Comparison of ENCODE assay signal across 13 mouse cellular contexts in the genomic region with DNA sequence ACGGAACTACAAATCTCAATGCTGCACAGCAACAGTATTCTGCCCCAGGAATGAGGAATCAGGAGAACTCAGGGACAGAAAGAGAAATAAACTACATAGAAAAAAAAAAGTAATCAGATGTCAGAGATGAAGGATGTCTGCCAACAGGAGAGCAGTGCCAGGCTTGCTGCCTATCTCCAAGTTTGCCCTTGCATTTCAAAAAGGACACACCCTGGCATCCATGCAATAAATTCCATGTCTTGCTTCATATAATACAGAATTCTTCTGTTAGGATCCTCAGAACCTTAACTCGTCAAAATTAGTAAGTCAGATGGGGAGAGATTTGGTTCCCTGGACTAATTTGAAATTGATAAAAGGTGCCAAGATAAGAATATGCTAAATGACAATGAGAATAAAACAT.
"Had no signal": no experiment of that assay in that cellular context is flagged by ENCODE, and none has a peak within 500 bp of the region (broad histone marks: within the 10 kb centered on the region; RNA-seq: fewer than 3 reads in every experiment).

No protein-coding gene starts in this region.

- H3K4me3 ChIP-seq: left cerebral cortex, adult 2 months; limb, embryonic 10.5 days; liver, embryonic 15.5 days; midbrain, embryonic 12.5 days; stomach, embryonic 15.5 days had no signal

- DNase-seq: kidney, postnatal 36 days; lung, adult 2 months; lung, postnatal 36 days; right cerebral cortex, postnatal 14 days; thymus, postnatal 36 days had no signal

- H3K27ac ChIP-seq: kidney, postnatal 0 days; left cerebral cortex, adult 2 months; limb, embryonic 10.5 days; midbrain, embryonic 12.5 days; stomach, embryonic 15.5 days had no signal

- H3K9me3 ChIP-seq: limb, embryonic 10.5 days; liver, embryonic 15.5 days; midbrain, embryonic 12.5 days; stomach, embryonic 15.5 days had no signal

- H3K4me2 ChIP-seq: midbrain, embryonic 12.5 days; stomach, embryonic 15.5 days had no signal

- H3K27me3 ChIP-seq: liver, embryonic 15.5 days; midbrain, embryonic 12.5 days; stomach, embryonic 15.5 days had no signal

- H3K36me3 ChIP-seq: limb, embryonic 10.5 days; liver, embryonic 15.5 days; midbrain, embryonic 12.5 days; stomach, embryonic 15.5 days had no signal

- ATAC-seq: lung, postnatal 0 days; midbrain, embryonic 16.5 days had no signal

- H3K9ac ChIP-seq: liver, embryonic 15.5 days; midbrain, embryonic 12.5 days; stomach, embryonic 15.5 days had no signal

- H3K4me1 ChIP-seq: limb, embryonic 10.5 days; midbrain, embryonic 12.5 days; stomach, embryonic 15.5 days had no signal
